Mouse (Mus musculus): ENCODE results near the gene Rbm15b. TPM values are rescaled to one million over a fixed set of nuclear protein-coding genes. Genes with fewer than 3 reads are reported as not detected.

Rbm15b gene
- total RNA-seq (2014; rRNA removed) (74.0 and 86.2 TPM in 2 replicates), polyA plus RNA-seq (2015; fragmentation: Nextera tagmentation; extraction: Ambion mirVana) (9.3 and 10.1 TPM in 2 replicates)

DNA sequence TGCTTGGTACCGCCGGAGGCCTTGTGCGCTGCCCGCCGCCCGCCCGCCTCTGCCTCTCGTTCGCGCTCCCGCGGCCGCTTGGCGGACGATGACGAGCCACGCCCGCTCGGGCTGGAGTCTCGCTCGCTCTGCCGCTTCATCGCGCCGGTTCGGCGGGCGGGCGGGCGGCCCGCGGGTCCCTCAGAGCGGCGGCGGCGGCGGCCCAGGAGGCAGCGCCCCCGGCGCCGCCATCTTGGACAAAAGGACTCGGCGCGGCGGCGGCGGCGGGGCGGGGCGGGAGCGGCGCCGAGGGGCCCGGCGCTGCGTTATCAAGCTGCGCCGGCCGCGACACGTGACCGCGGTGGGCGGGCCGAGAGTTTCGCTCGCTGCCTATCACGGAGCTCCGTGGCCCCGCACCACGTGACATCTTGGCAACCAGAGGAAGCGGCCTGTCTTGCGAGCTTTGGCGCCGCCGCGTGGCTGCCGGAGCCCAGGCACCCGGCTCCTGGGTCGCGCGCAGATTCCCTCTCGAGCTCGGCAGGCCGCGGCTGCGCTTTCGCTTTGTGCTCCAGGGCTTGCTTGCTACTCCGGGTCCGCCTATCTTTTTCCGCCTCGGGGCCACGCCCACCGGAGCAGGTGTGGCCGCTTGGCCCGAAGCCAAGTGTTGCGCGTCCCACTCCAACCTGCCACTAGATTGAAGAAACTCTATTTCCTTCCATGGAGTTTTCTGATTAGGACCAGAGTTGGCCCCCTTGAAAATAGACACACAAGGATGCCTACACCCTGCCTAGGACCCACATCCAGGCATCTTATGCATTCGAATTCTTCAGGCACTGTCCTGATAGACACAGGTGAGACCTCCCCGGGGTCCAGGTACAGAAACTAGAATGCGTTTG, at the start of gene Rbm15b:
TSS of gene Rbm15b (minus strand) at position 601 of the 875 bp plus-strand sequence.
- Histone ChIP-seq H3K27me3 (ENCODE audit: insufficient read depth, low read length) (no peaks in the 10 kb centered on the region), H3K4me1 (ENCODE audit: insufficient read depth, low read length) (peaks cover 30% of the 10 kb centered on the region), H3K4me2 (ENCODE audit: low read depth, low read length) (peak within 1 kb of the TSS; percentile 93), H3K27ac (peak within 1 kb of the TSS; percentile 91), H3K4me3 (ENCODE audit: low read length) (peak within 1 kb of the TSS; percentile 73), H3K9ac (replicated peaks; ENCODE audit: low read length) (peak within 1 kb of the TSS; percentile 92), H3K9me3 (ENCODE audit: low read length) (no peaks in the 10 kb centered on the region), H3K36me3 (ENCODE audit: insufficient read depth, low read length) (peaks cover 29% of the 10 kb centered on the region; the same call in 1 of the 2 replicates)
- WGBS, result 3% methylated on average over 70 of the region's 101 CpGs
- peak; percentile 100 for DNase-seq (ENCODE audit: low spot score)
- peak; percentile 79 for ATAC-seq
- peak; percentile 70 for TF ChIP-seq CTCF (IDR thresholded peaks at IDR 0.05; ENCODE audit: low read depth)

DNA sequence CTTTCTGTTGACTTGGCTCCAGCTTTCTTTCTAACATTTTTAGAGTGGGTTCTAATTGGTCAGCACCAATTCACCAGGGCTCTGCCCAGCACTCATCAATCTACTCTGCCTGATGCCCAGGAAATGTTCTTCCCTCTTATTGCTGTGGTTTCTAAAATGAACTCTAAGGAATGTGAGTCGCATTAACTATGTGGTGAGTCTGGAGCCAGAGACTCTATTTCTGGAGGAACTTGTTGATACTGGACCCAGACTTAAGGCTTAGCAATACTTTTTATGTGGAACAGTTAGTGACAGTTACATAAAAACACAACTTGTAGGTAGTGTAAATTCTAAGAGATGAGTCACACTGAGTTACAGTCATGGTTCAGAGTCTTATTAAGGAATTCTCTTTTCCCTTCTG, 47.8 kb upstream of the Rbm15b start:
- Histone ChIP-seq H3K4me1 (ENCODE audit: insufficient read depth, low read length) (no peaks in the 10 kb centered on the region), H3K9ac (replicated peaks; ENCODE audit: low read length) (no peak overlapping the region), H3K27me3 (ENCODE audit: insufficient read depth, low read length) (no peaks in the 10 kb centered on the region), H3K27ac (no peak overlapping the region), H3K4me2 (ENCODE audit: low read depth, low read length) (no peak overlapping the region), H3K9me3 (ENCODE audit: low read length) (no peaks in the 10 kb centered on the region), H3K36me3 (ENCODE audit: insufficient read depth, low read length) (peaks cover 25% of the 10 kb centered on the region; the same call in 1 of the 2 replicates), H3K4me3 (ENCODE audit: low read length) (no peak overlapping the region)
- ATAC-seq (no peak), DNase-seq (ENCODE audit: low spot score) (no peak)
- no peak for TF ChIP-seq CTCF (IDR thresholded peaks at IDR 0.05; ENCODE audit: low read depth)
- WGBS, result 90% methylated on average over 1 of the region's 1 CpGs

DNA sequence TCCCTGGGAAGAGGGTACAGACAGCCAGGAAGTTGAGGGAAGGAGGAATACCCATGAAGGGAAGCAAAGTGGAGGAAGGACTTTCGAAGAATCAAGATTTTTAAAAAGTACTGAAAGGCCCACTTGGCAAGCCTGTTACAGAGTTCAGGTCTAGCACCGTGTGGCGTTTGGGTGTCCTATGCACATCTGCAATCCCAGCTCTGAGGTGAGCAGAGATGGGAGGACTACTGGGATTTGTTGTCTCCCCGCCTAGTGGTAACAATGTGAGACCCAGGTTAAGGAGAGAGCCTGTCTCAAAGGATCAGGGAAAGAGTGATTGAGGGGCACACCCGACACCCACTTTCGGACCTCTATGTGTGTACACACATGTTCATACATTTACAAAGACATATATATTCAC, 27.6 kb upstream of the Rbm15b start:
- TF ChIP-seq CTCF (IDR thresholded peaks at IDR 0.05; ENCODE audit: low read depth), result no peak
- ATAC-seq, result no peak
- Histone ChIP-seq H3K4me2 (ENCODE audit: low read depth, low read length) (no peak overlapping the region), H3K9me3 (ENCODE audit: low read length) (no peaks in the 10 kb centered on the region), H3K4me1 (ENCODE audit: insufficient read depth, low read length) (no peaks in the 10 kb centered on the region), H3K4me3 (ENCODE audit: low read length) (no peak overlapping the region), H3K27me3 (ENCODE audit: insufficient read depth, low read length) (no peaks in the 10 kb centered on the region), H3K9ac (replicated peaks; ENCODE audit: low read length) (no peak overlapping the region), H3K36me3 (ENCODE audit: insufficient read depth, low read length) (peaks cover 20% of the 10 kb centered on the region), H3K27ac (no peak overlapping the region)
- 85% methylated on average over 6 of the region's 6 CpGs for WGBS
- DNase-seq (ENCODE audit: low spot score), result no peak

DNA sequence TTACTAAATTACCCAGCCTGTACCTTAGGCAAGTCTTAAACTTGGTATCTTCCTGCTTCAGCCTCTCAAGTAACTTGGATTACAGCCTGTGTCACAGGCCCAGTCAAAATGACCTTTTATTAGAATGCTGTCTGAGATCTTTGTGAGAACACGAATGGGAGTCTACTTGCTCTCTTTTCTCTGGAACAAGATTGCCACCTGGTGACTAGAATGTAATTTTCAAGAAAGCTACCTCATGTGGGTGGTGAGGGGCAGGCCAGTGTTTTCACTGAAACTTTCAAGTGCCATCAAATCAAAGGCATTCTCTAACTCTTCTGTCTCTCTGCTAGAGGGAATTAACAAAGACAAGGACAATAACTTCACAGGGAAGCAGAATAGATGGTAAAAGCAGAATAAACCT, 26.5 kb upstream of the Rbm15b start:
- WGBS, result 15% methylated on average over 1 of the region's 1 CpGs
- H3K9me3 ChIP-seq (ENCODE audit: low read length), result no peaks in the 10 kb centered on the region

DNA sequence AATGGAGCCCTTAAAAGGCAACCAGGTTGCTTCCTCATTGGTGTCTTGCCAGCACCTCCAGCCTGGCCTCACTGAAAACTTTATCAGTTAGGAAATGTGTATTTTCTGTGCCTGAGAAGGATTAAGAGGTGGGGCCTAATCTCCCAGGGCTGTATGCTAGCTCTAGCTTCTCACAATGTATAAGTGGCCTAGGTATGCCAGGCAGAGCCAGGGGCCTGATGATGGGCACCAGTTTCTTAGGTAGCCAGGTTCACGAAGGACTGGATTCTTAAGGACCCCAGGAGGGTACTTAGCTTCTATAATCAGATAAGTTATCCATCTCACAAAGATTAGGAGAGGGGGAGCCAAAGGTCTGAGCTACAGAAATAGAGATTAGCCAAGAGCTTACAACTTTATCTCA, 24.4 kb upstream of the Rbm15b start:
- Histone ChIP-seq H3K4me1 (ENCODE audit: insufficient read depth, low read length) (no peaks in the 10 kb centered on the region), H3K27me3 (ENCODE audit: insufficient read depth, low read length) (no peaks in the 10 kb centered on the region), H3K9ac (replicated peaks; ENCODE audit: low read length) (no peak overlapping the region), H3K4me2 (ENCODE audit: low read depth, low read length) (no peak overlapping the region), H3K4me3 (ENCODE audit: low read length) (no peak overlapping the region), H3K36me3 (ENCODE audit: insufficient read depth, low read length) (peaks cover 32% of the 10 kb centered on the region), H3K27ac (no peak overlapping the region), H3K9me3 (ENCODE audit: low read length) (no peaks in the 10 kb centered on the region)
- ATAC-seq (no peak), DNase-seq (ENCODE audit: low spot score) (no peak)
- TF ChIP-seq CTCF (IDR thresholded peaks at IDR 0.05; ENCODE audit: low read depth), result no peak
- 89% methylated on average over 1 of the region's 1 CpGs for WGBS

More for the DNA sequence above, 26.5 kb upstream of the Rbm15b start:
- DNase-seq (ENCODE audit: low spot score), result no peak
- Histone ChIP-seq H3K4me2 (ENCODE audit: low read depth, low read length) (no peak overlapping the region), H3K4me1 (ENCODE audit: insufficient read depth, low read length) (no peaks in the 10 kb centered on the region), H3K9ac (replicated peaks; ENCODE audit: low read length) (no peak overlapping the region), H3K4me3 (ENCODE audit: low read length) (no peak overlapping the region), H3K27ac (no peak overlapping the region), H3K36me3 (ENCODE audit: insufficient read depth, low read length) (peaks cover 20% of the 10 kb centered on the region), H3K27me3 (ENCODE audit: insufficient read depth, low read length) (no peaks in the 10 kb centered on the region)
- no peak for ATAC-seq
- TF ChIP-seq CTCF (IDR thresholded peaks at IDR 0.05; ENCODE audit: low read depth), result no peak

DNA sequence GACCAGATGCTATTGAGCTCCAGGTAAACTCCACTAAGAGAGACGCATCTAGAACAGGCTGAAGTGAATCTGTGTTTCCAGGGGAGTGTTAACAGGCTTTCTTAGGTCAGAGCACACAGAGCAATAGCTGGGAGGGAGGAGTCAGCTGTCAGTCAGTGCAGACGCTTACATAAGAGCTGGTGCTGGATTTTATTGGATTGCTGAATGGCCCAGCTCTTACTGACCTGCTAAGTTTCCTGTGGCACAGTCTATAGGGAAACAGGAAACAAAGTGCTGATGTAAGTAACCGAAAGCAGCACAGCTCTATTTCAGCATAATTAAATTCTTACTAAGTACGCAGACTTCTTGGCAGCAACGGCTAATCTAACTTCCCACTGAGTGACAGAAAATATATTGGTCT, 21.5 kb upstream of the Rbm15b start:
- no peak for DNase-seq (ENCODE audit: low spot score)
- Histone ChIP-seq H3K36me3 (ENCODE audit: insufficient read depth, low read length) (peaks cover 35% of the 10 kb centered on the region), H3K4me1 (ENCODE audit: insufficient read depth, low read length) (no peaks in the 10 kb centered on the region), H3K27ac (no peak overlapping the region), H3K9me3 (ENCODE audit: low read length) (no peaks in the 10 kb centered on the region), H3K9ac (replicated peaks; ENCODE audit: low read length) (no peak overlapping the region), H3K4me3 (ENCODE audit: low read length) (no peak overlapping the region), H3K27me3 (ENCODE audit: insufficient read depth, low read length) (no peaks in the 10 kb centered on the region), H3K4me2 (ENCODE audit: low read depth, low read length) (no peak overlapping the region)
- no peak for ATAC-seq
- WGBS, result 56% methylated on average over 5 of the region's 5 CpGs
- no peak for TF ChIP-seq CTCF (IDR thresholded peaks at IDR 0.05; ENCODE audit: low read depth)

DNA sequence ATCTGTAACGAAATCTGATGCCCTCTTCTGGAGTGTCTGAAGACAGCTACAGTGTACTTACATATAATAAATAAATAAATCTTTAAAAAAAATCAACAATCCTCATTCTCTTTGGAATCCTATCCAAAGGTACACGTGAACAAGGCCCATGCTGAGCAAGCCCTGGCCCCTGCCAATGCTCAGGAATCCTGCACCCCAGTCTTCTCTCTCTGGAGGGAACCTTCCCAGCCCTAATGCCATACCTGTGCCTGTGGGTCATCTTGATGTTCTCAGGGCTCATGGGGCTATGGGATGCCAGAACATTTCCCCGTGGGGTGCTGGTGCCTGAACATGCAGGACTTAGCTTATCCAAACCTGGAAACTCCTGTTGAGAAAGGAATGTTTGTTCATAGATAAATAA, 20.9 kb upstream of the Rbm15b start:
- Histone ChIP-seq H3K9me3 (ENCODE audit: low read length) (no peaks in the 10 kb centered on the region), H3K36me3 (ENCODE audit: insufficient read depth, low read length) (peaks cover 29% of the 10 kb centered on the region), H3K4me1 (ENCODE audit: insufficient read depth, low read length) (no peaks in the 10 kb centered on the region), H3K27ac (no peak overlapping the region), H3K27me3 (ENCODE audit: insufficient read depth, low read length) (no peaks in the 10 kb centered on the region), H3K4me2 (ENCODE audit: low read depth, low read length) (no peak overlapping the region), H3K9ac (replicated peaks; ENCODE audit: low read length) (no peak overlapping the region), H3K4me3 (ENCODE audit: low read length) (no peak overlapping the region)
- DNase-seq (ENCODE audit: low spot score), result no peak
- no peak for ATAC-seq
- WGBS, result 86% methylated on average over 3 of the region's 3 CpGs
- TF ChIP-seq CTCF (IDR thresholded peaks at IDR 0.05; ENCODE audit: low read depth), result no peak

All from hindbrain, postnatal 0 days (tissue).